Mouse (Mus musculus): ENCODE data around the gene Ufsp1. TPM values are rescaled to one million over a fixed set of nuclear protein-coding genes. Genes with fewer than 3 reads are reported as not detected.

Gene Ufsp1
- polyA plus RNA-seq, 1 experiment from 2014 or later, result 11.0 TPM

DNA sequence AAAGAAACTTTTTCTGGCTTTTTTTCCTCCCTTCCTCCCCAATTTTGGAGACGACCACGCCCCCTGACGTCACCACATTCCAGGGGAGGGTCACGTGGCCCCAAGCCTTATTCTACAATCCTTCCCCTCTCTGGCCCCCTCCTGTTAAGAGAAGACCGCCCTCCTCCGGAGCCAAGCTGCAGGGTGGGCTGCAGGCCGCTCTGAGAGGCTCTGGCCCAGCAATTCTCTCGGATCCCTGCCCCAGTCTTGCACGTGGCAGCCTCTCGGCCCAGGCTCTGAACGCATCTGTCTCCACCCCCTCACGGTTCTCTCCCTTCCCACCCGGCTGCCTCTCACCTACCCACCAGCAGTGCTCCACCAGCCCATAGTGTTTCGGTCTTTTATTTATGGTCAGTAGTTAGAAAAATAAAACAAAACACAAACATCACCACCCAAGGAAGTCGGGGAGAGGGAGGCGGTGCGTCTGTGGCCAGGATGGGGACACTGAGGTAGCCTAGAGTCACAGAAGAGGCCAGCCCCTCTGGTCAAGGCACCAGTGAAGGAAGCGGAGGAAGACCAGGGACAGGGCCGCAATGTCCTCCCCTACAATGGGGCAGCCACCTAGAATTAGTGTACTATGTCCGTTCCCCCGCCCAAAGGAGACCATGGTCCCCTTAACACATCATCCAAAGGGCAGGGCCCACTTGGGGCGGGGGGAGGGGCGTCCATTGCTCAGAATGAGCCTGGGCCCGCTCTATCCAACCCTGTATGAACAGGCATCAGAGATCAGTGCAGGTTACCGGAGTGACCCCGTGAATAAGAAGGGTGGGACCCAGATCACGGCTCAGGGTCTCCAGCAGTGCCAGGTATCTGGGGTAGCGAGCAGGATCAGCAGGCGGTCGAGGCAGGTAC lies 20.0 kb downstream of the Ufsp1 start, which contains the start of gene Trip6:
Trip6 (minus strand) TSS at position 212 of the 891 bp plus-strand sequence.
- WGBS, result 15% methylated on average over 30 of the region's 30 CpGs
- peaks cover 43% of the 10 kb centered on the region for H3K36me3 ChIP-seq
- peak; percentile 95 for ATAC-seq (ENCODE audit: insufficient number of reproducible peaks, low FRiP score, low TSS enrichment, low read depth)

DNA sequence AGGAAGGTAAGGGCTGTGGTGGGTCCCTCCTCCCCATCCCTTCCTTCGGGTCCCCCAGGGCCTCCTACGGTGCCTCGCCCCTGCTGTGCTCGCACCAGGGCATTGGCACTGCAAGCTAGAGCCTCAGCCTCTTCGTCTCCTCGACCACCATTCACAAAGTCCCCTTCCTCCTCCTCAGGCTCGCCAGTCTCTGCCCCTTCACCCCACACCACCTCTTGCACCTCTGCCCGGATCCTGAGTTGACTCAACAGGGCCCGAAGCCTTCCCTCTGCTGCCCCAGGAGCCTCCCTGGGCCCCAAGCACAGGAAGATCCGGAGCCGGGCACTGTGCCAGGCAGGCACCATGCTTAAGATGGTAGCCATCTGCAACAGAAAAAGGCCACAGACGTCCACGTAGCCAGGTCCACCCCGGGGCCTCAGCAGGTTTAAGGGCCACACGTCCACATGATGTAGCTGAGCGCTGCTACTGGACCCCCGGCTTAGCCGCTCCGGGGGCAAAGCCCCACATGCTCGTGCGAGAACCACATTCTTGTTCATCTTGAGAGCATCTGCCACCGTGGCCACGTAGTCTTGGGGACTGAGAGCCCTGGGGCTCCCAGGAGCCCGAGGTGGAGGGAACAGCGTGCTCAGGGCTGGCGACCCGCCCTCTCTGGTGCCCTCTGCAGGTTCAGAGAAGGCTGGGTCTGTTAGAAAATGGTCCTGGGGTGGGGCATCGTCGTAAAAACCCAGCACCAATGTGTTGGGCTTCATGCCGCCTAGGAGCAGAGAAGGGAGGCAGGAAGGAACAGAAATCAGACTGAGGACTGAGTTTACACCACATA lies 20.9 kb downstream of the Ufsp1 start:
- Histone ChIP-seq H3K4me1 (peaks cover 37% of the 10 kb centered on the region), H3K9me3 (replicated peaks) (no peaks in the 10 kb centered on the region), H3K27ac (replicated peaks) (peak overlapping the region; percentile 97), H3K9ac (0 out of 2 replicates have a peak overlapping the region, but pooled peaks have one; percentile 15), H3K4me2 (replicated peaks) (peak overlapping the region; percentile 88), H3K36me3 (peaks cover 41% of the 10 kb centered on the region), H3K4me3 (replicated peaks) (no peak overlapping the region), H3K27me3 (no peaks in the 10 kb centered on the region)
- 37% methylated on average over 30 of the region's 30 CpGs for WGBS
- ATAC-seq (ENCODE audit: insufficient number of reproducible peaks, low FRiP score, low TSS enrichment, low read depth), result no peak

More for the DNA sequence above, 20.0 kb downstream of the Ufsp1 start, which contains the start of gene Trip6:
- H3K9me3 ChIP-seq (replicated peaks), result no peaks in the 10 kb centered on the region
- peak within 1 kb of the TSS; percentile 68 for H3K4me3 ChIP-seq (replicated peaks)
- H3K4me1 ChIP-seq, result peaks cover 37% of the 10 kb centered on the region
- H3K9ac ChIP-seq, result peak within 1 kb of the TSS; percentile 72
- no peaks in the 10 kb centered on the region for H3K27me3 ChIP-seq
- peak within 1 kb of the TSS; percentile 97 for H3K27ac ChIP-seq (replicated peaks)
- peak within 1 kb of the TSS; percentile 88 for H3K4me2 ChIP-seq (replicated peaks)

DNA sequence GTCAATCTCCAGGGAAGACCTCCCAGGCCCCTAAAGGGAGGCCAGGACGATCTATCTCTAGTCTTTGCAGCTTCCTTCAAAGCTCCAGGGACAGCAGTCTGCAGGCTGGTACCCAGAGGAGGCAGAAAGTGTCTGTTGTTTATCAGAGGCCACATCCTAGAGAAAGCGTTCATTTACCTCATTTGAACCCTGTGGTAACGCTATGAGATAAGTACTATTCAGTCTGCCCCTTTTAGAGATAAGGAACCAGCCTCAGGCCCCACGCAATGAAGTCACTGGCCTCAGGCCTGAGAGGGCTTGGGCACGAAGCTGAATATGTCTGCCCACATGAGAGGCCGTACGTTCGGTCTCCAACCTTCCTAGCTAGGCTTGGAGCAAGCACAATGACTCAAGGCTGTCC lies 22.9 kb downstream of the Ufsp1 start:
- Histone ChIP-seq H3K9ac (no peak overlapping the region), H3K4me2 (replicated peaks) (no peak overlapping the region), H3K27ac (replicated peaks) (no peak overlapping the region), H3K36me3 (peaks cover 43% of the 10 kb centered on the region), H3K27me3 (no peaks in the 10 kb centered on the region), H3K4me3 (replicated peaks) (no peak overlapping the region), H3K9me3 (replicated peaks) (no peaks in the 10 kb centered on the region), H3K4me1 (peaks cover 25% of the 10 kb centered on the region)
- 89% methylated on average over 8 of the region's 8 CpGs for WGBS
- no peak for ATAC-seq (ENCODE audit: insufficient number of reproducible peaks, low FRiP score, low TSS enrichment, low read depth)

DNA sequence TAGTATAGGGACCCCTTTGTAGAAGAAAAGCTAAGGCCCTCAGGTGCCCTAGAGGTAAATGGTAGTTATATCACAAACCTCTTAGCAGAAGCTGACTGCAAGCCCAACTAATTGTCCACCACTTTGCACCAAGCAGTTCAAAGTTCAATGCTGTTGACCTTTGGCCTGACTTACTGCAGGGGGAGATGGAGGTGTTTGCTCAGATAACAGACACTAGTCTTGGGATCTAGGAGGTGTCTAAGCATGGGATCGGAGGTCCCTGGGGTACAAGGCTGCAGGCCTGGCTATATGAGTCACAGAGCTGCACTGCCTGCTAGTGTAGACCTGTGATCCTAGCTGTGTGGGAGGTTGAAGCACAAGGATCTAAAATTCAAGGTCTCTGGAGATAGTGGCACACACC lies 24.1 kb downstream of the Ufsp1 start:
- H3K4me1 ChIP-seq, result peaks cover 16% of the 10 kb centered on the region
- H3K4me2 ChIP-seq (replicated peaks), result no peak overlapping the region
- WGBS, result 95% methylated on average over 1 of the region's 1 CpGs
- no peaks in the 10 kb centered on the region for H3K27me3 ChIP-seq
- no peak overlapping the region for H3K27ac ChIP-seq (replicated peaks)
- H3K4me3 ChIP-seq (replicated peaks), result no peak overlapping the region
- no peaks in the 10 kb centered on the region for H3K9me3 ChIP-seq (replicated peaks)
- H3K9ac ChIP-seq, result no peak overlapping the region
- peaks cover 54% of the 10 kb centered on the region for H3K36me3 ChIP-seq
- no peak for ATAC-seq (ENCODE audit: insufficient number of reproducible peaks, low FRiP score, low TSS enrichment, low read depth)

DNA sequence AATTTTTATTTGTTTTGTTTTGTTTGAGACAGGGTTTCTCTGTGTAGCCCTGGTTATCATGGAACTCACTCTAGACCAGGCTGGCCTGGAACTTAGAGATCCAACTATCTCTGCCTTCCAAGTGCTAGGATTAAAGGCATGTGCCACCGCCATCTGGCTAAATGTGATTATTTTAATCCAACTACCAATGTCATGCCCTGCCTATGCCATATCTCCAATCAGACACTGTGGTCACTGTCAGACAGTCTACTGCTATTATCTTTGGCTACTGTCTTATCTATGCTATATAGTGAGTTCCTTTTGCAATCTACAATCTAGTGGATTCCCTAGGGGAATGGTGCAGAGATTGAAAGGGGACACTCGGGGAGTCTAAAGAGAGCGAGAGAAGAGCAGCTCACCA lies 26.6 kb downstream of the Ufsp1 start:
- Histone ChIP-seq H3K4me3 (replicated peaks) (no peak overlapping the region), H3K36me3 (peaks cover 65% of the 10 kb centered on the region), H3K9me3 (replicated peaks) (no peaks in the 10 kb centered on the region), H3K4me2 (replicated peaks) (no peak overlapping the region), H3K27ac (replicated peaks) (no peak overlapping the region), H3K9ac (no peak overlapping the region), H3K4me1 (no peaks in the 10 kb centered on the region), H3K27me3 (no peaks in the 10 kb centered on the region)
- 90% methylated on average over 3 of the region's 3 CpGs for WGBS
- no peak for ATAC-seq (ENCODE audit: insufficient number of reproducible peaks, low FRiP score, low TSS enrichment, low read depth)

DNA sequence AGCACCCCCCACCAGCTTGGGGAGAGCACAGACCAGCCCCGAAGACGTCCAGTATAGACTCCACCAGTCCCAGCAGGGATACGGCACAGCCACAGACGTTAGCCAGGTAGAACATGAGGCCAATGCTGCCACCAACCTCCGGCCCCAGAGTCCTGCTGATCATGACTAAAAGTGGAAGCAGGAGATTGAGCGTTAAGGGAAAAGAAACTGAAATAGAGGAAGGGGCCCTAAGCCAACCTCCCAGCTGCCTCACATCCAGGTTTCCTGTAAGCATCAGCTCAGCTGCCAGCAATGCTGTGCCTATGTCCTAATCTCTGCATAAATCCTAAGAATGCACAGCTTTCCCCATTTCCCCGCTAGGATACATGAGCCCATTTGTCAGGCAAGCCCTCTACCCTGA lies 36.5 kb downstream of the Ufsp1 start:
- WGBS, result 85% methylated on average over 7 of the region's 7 CpGs
- Histone ChIP-seq H3K4me1 (peaks cover 6% of the 10 kb centered on the region), H3K27me3 (no peaks in the 10 kb centered on the region), H3K27ac (replicated peaks) (no peak overlapping the region), H3K4me2 (replicated peaks) (no peak overlapping the region), H3K9me3 (replicated peaks) (no peaks in the 10 kb centered on the region), H3K4me3 (replicated peaks) (no peak overlapping the region), H3K9ac (no peak overlapping the region), H3K36me3 (peaks cover 12% of the 10 kb centered on the region; the same call in 1 of the 2 replicates)
- no peak for ATAC-seq (ENCODE audit: insufficient number of reproducible peaks, low FRiP score, low TSS enrichment, low read depth)

DNA sequence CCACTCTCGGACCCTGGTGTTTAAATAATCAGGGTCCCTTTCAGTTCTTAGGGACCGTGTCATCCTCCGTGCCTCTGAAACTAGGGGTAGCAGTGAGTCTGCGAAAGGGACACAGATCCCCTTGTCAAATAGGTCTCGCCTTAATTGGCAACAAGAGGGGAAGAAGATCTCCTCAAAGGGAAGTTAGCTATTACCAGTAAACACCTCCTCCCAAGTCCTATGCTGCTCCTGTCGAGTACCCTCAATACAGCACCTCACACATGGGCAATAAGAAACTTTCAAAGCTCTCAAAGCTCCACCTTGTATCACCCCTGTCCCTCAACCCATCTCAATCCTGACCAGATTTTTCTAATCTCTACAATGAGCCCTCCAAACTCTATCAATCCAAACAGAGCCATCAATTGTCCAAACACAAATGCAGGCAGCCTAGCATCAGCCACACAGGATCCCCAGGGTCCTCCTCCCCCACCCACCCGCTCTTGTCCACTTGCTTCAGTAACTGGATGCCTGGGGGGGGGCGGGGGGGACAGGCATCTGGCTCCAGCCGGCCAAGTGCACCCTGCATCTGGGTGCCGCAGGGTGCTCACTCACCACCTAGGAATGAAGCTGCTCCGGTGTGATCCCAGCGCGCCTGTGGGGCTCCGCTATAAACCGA lies 38.6 kb downstream of the Ufsp1 start:
- no peaks in the 10 kb centered on the region for H3K9me3 ChIP-seq (replicated peaks)
- H3K36me3 ChIP-seq, result no peaks in the 10 kb centered on the region
- peaks cover 6% of the 10 kb centered on the region for H3K4me1 ChIP-seq
- peak overlapping the region; percentile 55; the same call in 1 of the 2 replicates for H3K27ac ChIP-seq (replicated peaks)
- H3K4me3 ChIP-seq (replicated peaks), result peak overlapping the region; percentile 69
- H3K4me2 ChIP-seq (replicated peaks), result peak overlapping the region; percentile 99
- peak overlapping the region; percentile 70 for H3K9ac ChIP-seq
- no peak for ATAC-seq (ENCODE audit: insufficient number of reproducible peaks, low FRiP score, low TSS enrichment, low read depth)
- 14% methylated on average over 15 of the region's 15 CpGs for WGBS
- no peaks in the 10 kb centered on the region for H3K27me3 ChIP-seq

DNA sequence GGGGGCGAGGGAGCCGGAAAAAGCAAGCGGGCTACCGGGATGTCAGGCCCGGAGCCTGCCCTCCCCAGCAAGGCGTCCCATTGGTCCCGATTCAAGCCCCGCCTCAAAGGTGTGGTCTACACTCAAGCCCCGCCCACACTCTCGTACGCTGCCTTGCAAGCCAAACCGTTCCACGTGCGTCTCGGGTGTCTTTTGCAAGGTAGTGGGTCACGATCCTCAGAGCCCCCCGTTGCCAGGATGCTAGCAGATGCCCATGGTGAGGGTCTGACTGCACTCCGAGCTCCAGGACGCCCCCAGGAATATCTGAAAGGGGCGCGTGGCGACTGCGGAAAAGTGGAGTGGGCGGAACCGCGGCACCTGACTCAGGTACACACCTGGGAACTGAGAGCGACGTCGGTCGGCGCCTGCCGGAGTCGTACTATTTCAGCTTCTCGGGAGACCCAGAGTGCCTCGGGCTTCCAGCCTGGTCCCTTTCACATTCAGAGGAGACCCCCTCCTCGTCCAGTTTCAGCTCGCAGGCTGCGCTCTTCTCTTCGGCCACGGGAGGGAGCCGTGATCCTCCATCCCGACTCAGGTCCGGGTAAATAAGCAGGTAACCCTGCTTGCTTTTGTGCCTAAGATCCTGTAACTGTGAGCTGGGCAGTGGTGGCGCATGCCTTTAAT lies 39.2 kb downstream of the Ufsp1 start, which contains the start of gene Slc12a9:
Slc12a9 (minus strand) TSS at position 86 of the 663 bp plus-strand sequence.
- H3K4me2 ChIP-seq (replicated peaks), result peak within 1 kb of the TSS; percentile 99
- H3K4me3 ChIP-seq (replicated peaks), result peak within 1 kb of the TSS; percentile 69
- peaks cover 6% of the 10 kb centered on the region for H3K4me1 ChIP-seq
- H3K27ac ChIP-seq (replicated peaks), result peak within 1 kb of the TSS; percentile 55; the same call in 1 of the 2 replicates
- H3K9ac ChIP-seq, result peak within 1 kb of the TSS; percentile 70
- no peaks in the 10 kb centered on the region for H3K27me3 ChIP-seq
- peak; percentile 89 for ATAC-seq (ENCODE audit: insufficient number of reproducible peaks, low FRiP score, low TSS enrichment, low read depth)
- no peaks in the 10 kb centered on the region for H3K36me3 ChIP-seq
- under 1% methylated on average over 44 of the region's 44 CpGs for WGBS
- no peaks in the 10 kb centered on the region for H3K9me3 ChIP-seq (replicated peaks)

DNA sequence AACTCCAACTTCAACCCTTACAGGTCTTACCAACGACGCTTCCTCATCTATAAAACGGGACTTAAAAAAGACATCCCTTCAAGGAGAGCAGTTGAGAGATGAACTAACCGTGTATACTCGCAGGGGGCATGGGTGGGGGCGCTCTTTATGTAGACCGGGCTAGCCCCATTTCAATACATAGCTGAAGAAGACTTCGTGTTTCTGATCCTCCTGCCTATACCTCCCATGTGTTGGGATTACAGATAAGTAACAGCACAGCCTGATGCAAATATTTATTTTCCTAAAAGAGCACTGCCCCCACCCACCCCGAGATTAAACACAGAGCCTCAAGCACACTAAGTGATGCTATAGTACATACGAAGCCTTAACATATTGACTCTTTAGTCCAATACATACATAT lies 39.9 kb downstream of the Ufsp1 start:
- Histone ChIP-seq H3K9ac (no peak overlapping the region), H3K27me3 (no peaks in the 10 kb centered on the region), H3K4me2 (replicated peaks) (peak overlapping the region; percentile 99), H3K4me1 (peaks cover 10% of the 10 kb centered on the region), H3K9me3 (replicated peaks) (no peaks in the 10 kb centered on the region), H3K27ac (replicated peaks) (no peak overlapping the region), H3K4me3 (replicated peaks) (peak overlapping the region; percentile 69), H3K36me3 (no peaks in the 10 kb centered on the region)
- 52% methylated on average over 10 of the region's 10 CpGs for WGBS
- no peak for ATAC-seq (ENCODE audit: insufficient number of reproducible peaks, low FRiP score, low TSS enrichment, low read depth)

DNA sequence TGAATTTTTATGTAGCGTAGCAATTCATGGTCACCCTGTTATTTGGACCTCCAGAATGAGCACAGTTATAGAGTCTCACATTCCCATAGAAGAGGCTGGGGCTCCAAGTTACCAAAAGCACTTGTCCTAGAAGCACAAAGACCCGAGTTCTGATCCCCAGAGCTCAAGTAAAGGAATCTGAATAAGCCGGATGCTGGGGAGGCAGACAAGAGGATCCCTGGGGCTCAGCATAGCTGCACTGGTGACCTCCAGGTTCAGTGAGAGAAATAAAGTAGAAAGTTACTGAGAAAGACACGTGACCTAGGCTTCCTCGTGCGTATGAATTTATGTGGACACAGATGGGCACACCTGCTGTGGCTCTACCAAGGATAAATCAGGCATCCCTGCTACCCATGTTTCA lies 40.6 kb downstream of the Ufsp1 start:
- WGBS, result 71% methylated on average over 6 of the region's 6 CpGs
- H3K4me3 ChIP-seq (replicated peaks), result no peak overlapping the region
- H3K27ac ChIP-seq (replicated peaks), result no peak overlapping the region
- H3K9ac ChIP-seq, result no peak overlapping the region
- ATAC-seq (ENCODE audit: insufficient number of reproducible peaks, low FRiP score, low TSS enrichment, low read depth), result no peak
- H3K4me2 ChIP-seq (replicated peaks), result no peak overlapping the region
- H3K4me1 ChIP-seq, result peaks cover 17% of the 10 kb centered on the region
- no peaks in the 10 kb centered on the region for H3K27me3 ChIP-seq
- no peaks in the 10 kb centered on the region for H3K9me3 ChIP-seq (replicated peaks)
- no peaks in the 10 kb centered on the region for H3K36me3 ChIP-seq
